Mouse (Mus musculus) heart, adult 2 months (tissue): ENCODE data around the gene Npff. TPM values are rescaled to one million over a fixed set of nuclear protein-coding genes. Genes with fewer than 3 reads are reported as not detected.

Experiments
- DNase-seq, 2 experiments: peaks; one replicate each; pipeline ENCODE4 v3.0.0; 2021
- H3K27ac ChIP-seq: fragments of 200-600 bp; 2 replicates; pipeline ENCODE4 v1.8.1; 2022
- H3K27me3 ChIP-seq: fragments of 200-500 bp; 2 replicates; pipeline ENCODE4 v1.6.1; 2012; ENCODE audit warnings: mild to moderate bottlenecking, low read length, inconsistent platforms, mixed read lengths; ENCODE audit not compliant: control insufficient read depth, insufficient read depth
- H3K36me3 ChIP-seq: fragments of 200-500 bp; 2 replicates; pipeline ENCODE4 v1.6.1; 2012; ENCODE audit warnings: low read length, inconsistent platforms; ENCODE audit not compliant: control insufficient read depth, insufficient read depth
- H3K4me1 ChIP-seq: fragments of 200-500 bp; 2 replicates; pipeline ENCODE4 v1.6.1; 2011; ENCODE audit warnings: low read length; ENCODE audit not compliant: control insufficient read depth, insufficient read depth
- H3K4me3 ChIP-seq: fragments of 200-600 bp; 2 replicates; pipeline ENCODE4 v1.8.1; 2022
- H3K79me2 ChIP-seq: fragments of 200-500 bp; replicated peaks from 2 replicates; pipeline ENCODE4 v1.6.1; 2012; ENCODE audit warnings: mild to moderate bottlenecking, inconsistent platforms, low read length, moderate library complexity, mixed read lengths; ENCODE audit not compliant: control insufficient read depth, insufficient read depth
- H3K9ac ChIP-seq: fragments of 200-500 bp; 2 replicates; pipeline ENCODE4 v1.6.1; 2012; ENCODE audit warnings: low read depth, mild to moderate bottlenecking, control low read depth, inconsistent platforms, low read length, mixed read lengths
- CTCF ChIP-seq: fragments of 200-600 bp; IDR thresholded peaks from 2 replicates; pipeline ENCODE4 v1.8.1; 2022; ENCODE audit warnings: antibody characterized with exemption, mild to moderate bottlenecking, moderate library complexity
- EP300 ChIP-seq: fragments of 200-500 bp; IDR thresholded peaks from 2 replicates; pipeline ENCODE4 v1.6.1; 2011; ENCODE audit warnings: low read depth, low read length, control low read depth; ENCODE audit not compliant: insufficient read depth
- POLR2A ChIP-seq: fragments of 200-500 bp; IDR thresholded peaks from 2 replicates; pipeline ENCODE4 v1.6.1; 2011; ENCODE audit warnings: mild to moderate bottlenecking, low read depth, low read length, control low read depth; ENCODE audit not compliant: insufficient read depth
- WGBS: fragments of 180-500 bp; shearing (Covaris S2); methylation state at CpG from one replicate; pipeline ENCODE4 v1.1.7; 2018; 5-methylcytosine and 5-hydroxymethylcytosine counted together
- intact Hi-C: fragments of 180-260 bp; cut with DNase I; formaldehyde crosslinking; loops from one replicate; pipeline ENCODE4 v1.15.1; 2025
- polyA plus RNA-seq: library from polyadenylated mRNA; depleted of rRNA; stranded (reverse); fragments of >200 nt; gene quantifications from 2 replicates; pipeline ENCODE4 v1.2.3, GENCODE M21; 2012
- total RNA-seq, 2 experiments: library from RNA; stranded (reverse); gene quantifications; 2 replicates each; pipeline ENCODE4 v1.2.3; 2021

The Npff gene
- total and polyA plus RNA-seq, 3 experiments = 0.50 to 6.3 (median 1.4) TPM

DNA sequence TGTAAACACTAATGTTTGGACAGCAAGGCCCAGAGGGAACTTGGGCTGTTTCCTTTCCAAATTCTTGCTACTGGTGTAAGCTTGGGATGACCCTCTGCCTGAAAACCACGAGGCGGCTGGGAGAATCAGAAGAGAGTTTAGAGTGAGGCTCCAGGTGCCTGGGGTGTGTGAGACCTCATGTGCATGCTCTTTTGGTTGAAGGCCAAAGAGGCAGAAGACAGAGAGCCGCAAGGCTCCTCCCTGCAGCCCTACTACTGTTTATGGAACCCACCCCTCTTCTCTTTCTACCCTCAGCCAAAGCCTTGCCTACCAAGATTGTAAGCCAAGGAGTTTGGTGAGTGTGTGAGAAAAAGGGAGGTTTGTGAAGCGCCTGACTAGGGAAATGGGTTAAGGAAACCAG is 9.0 kb downstream of the Npff start:
- intact Hi-C loops = loop anchor here (5.0 kb wide), 1 partner anchor 108 kb away; the partner anchor contains the start of gene Sp1
- H3K4me1 ChIP-seq = peaks cover 2% of the 10 kb centered on the region; the same call in 1 of the 2 replicates
- no peaks in the 10 kb centered on the region for H3K27me3 ChIP-seq
- 52% methylated on average over 4 of the region's 4 CpGs for WGBS
- peak overlapping the region; percentile 75 for H3K9ac ChIP-seq
- DNase-seq = no peak
- no peaks in the 10 kb centered on the region for H3K36me3 ChIP-seq
- H3K79me2 ChIP-seq = no peaks in the 10 kb centered on the region
- H3K4me3 ChIP-seq = no peak overlapping the region
- no peak overlapping the region; the same call in 1 of the 2 replicates for H3K27ac ChIP-seq
- TF ChIP-seq EP300 (no peak), POLR2A (no peak), CTCF (no peak)

DNA sequence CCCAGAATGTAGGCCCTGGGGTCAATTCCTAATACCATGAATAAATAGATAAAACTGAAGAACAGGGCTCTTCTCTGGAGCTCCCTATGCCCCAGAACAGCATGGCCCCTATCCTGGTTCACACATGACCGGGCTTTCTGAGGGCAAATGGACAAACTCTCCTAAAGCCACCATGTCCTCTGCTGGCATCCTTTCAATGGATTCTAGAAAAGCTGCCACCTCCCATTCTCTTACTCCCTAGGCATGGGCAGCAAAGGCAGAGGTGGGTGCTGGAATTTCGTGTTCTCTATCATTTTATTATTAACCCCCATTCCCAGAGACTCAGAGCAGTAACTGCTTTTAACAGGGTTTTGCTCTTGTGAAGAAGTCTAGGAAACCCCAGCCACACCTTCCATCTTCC is 9.5 kb downstream of the Npff start:
- no peaks in the 10 kb centered on the region for H3K27me3 ChIP-seq
- H3K9ac ChIP-seq = no peak overlapping the region
- peaks cover 2% of the 10 kb centered on the region; the same call in 1 of the 2 replicates for H3K4me1 ChIP-seq
- no peaks in the 10 kb centered on the region for H3K79me2 ChIP-seq
- no peak overlapping the region for H3K27ac ChIP-seq
- H3K36me3 ChIP-seq = no peaks in the 10 kb centered on the region
- no peak for TF ChIP-seq POLR2A
- no peak for DNase-seq
- intact Hi-C loops = loop anchor here (5.0 kb wide), 1 partner anchor 108 kb away; the partner anchor contains the start of gene Sp1
- H3K4me3 ChIP-seq = no peak overlapping the region
- WGBS = 91% methylated on average over 2 of the region's 2 CpGs

DNA sequence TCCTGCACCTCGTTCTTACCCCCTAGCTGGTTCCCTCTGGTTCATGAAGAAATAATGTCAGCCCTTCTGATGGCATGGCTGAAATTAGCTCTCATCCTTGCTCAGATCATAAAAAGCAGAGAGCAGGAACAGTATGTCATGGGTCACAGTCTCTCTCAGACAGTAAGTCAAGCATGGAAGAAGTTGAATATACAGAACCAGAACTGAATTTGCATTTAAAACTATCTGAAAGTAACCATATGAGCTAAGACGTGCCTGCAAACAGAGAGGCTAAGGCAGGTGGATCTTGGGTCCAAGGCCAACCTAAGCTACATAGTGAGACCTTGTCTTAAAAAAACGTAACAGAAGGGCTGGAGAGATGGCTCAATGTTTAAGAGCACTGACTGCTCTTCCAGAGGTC is 11.7 kb downstream of the Npff start:
- WGBS = 87% methylated on average over 3 of the region's 3 CpGs
- no peak for TF ChIP-seq POLR2A
- TF ChIP-seq EP300 = no peak
- TF ChIP-seq CTCF = no peak
- Histone ChIP-seq H3K9ac (no peak overlapping the region), H3K4me3 (no peak overlapping the region), H3K4me1 (peaks cover 2% of the 10 kb centered on the region; the same call in 1 of the 2 replicates), H3K79me2 (no peaks in the 10 kb centered on the region), H3K27ac (no peak overlapping the region), H3K27me3 (no peaks in the 10 kb centered on the region), H3K36me3 (no peaks in the 10 kb centered on the region)
- DNase-seq = no peak
- intact Hi-C loops = no loop called here

DNA sequence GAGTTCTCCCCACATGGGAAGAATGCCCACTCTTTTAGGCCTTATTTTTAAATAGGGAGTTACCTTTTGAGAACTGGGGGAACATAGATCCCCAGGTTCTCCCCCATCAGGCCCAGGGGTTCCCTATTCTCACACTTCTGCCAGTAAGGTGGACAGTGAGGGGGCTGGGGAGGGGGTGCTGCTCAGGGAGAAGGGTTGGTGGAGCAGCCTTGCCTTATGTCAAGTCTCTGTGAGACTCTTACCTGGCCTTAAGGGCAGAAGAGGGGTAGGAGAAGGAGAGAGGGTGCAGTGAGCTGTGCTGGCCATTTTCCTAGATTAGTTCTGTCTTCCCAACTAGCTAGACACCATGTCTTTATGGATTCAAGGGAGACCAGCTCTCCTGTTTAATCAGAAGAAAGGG is 12.3 kb downstream of the Npff start:
- no peaks in the 10 kb centered on the region for H3K36me3 ChIP-seq
- DNase-seq = no peak
- H3K27ac ChIP-seq = no peak overlapping the region
- intact Hi-C loops = no loop called here
- H3K4me3 ChIP-seq = no peak overlapping the region
- no peak overlapping the region for H3K9ac ChIP-seq
- peaks cover 2% of the 10 kb centered on the region; the same call in 1 of the 2 replicates for H3K4me1 ChIP-seq
- H3K79me2 ChIP-seq = no peaks in the 10 kb centered on the region
- H3K27me3 ChIP-seq = no peaks in the 10 kb centered on the region
- TF ChIP-seq CTCF = no peak
- TF ChIP-seq POLR2A = no peak
- TF ChIP-seq EP300 = no peak

DNA sequence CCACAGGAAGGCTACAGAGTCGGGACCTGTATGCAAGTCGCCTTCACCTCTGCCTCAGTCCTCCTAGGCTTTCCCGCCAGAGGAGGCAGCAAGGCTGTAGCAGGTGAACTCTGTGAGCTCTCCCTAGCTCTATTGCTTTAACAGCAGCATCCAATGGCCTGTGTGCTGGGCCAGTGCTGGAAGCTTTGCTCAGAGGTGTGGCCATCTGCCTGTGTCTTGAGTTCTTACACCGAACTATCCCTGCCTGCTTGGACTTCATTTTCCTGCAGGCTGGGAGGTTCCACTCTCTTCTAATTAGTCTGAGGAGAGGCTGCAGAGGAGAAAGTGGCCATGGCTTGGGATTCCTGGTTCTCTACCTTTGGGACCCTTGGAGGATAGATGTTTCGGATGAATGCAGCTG is 12.7 kb downstream of the Npff start:
- TF ChIP-seq POLR2A (no peak), CTCF (no peak), EP300 (no peak)
- Histone ChIP-seq H3K4me1 (peaks cover 2% of the 10 kb centered on the region; the same call in 1 of the 2 replicates), H3K36me3 (no peaks in the 10 kb centered on the region), H3K9ac (no peak overlapping the region), H3K4me3 (no peak overlapping the region), H3K27me3 (no peaks in the 10 kb centered on the region), H3K27ac (no peak overlapping the region), H3K79me2 (no peaks in the 10 kb centered on the region)
- no peak for DNase-seq
- intact Hi-C loops = no loop called here
- 68% methylated on average over 5 of the region's 5 CpGs for WGBS

DNA sequence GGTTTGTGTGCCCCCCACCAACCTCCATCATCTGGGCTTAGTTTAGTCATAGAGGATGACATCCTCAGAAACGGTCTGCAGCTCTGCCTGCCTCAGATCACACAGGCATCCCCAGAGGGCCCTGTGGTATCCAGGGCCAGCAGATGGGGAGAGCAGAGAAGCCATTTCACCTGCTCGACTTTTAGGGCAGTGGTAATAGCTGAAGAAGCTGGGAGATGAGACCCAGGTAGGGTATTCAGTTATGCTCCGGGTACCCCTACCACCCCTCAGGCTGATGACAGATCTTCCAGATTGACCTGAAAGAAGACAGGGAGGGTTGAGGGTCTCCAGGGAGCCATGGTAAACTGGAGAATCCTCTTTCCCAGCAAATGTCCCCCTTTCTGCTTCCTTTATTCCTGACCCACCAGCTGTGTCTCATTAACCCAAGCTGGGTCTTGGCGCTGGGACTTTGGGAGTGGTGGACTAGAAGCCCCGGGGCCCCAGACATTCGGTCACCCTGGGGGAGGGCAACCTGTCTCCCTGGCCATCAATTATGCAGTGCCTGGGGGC is 13.4 kb downstream of the Npff start:
- Histone ChIP-seq H3K4me1 (peaks cover 2% of the 10 kb centered on the region; the same call in 1 of the 2 replicates), H3K27me3 (no peaks in the 10 kb centered on the region), H3K36me3 (no peaks in the 10 kb centered on the region), H3K79me2 (no peaks in the 10 kb centered on the region), H3K27ac (peak overlapping the region; percentile 18; the same call in 1 of the 2 replicates), H3K4me3 (no peak overlapping the region; the same call in 1 of the 2 replicates), H3K9ac (no peak overlapping the region)
- no peak for TF ChIP-seq EP300
- TF ChIP-seq CTCF = no peak
- TF ChIP-seq POLR2A = no peak
- intact Hi-C loops = no loop called here
- 29% methylated on average over 6 of the region's 6 CpGs for WGBS
- no peak for DNase-seq
